Mouse (Mus musculus) midbrain, embryonic 11.5 days (tissue): Measurements from ENCODE around the gene Vti1a. TPM values are rescaled to one million over a fixed set of nuclear protein-coding genes. Genes with fewer than 3 reads are reported as not detected.

Experiments used
- ATAC-seq: fragments of 200-750 bp; cut with Nextera tagmentation; 2 replicates; pipeline ENCODE4 v1.8.0; 2017; ENCODE audit warnings: moderate TSS enrichment, moderate library complexity; ENCODE audit not compliant: low FRiP score
- DNase-seq: peaks from one replicate; pipeline ENCODE4 v3.0.0; 2015; ENCODE audit warnings: low spot score; ENCODE audit errors: missing footprints
- H3K27ac ChIP-seq: fragments of 300-500 bp; sonication (generic); 2 replicates; pipeline ENCODE4 v1.5.1; 2014; ENCODE audit warnings: low read depth, low read length
- H3K27me3 ChIP-seq: fragments of 300-500 bp; sonication (generic); 2 replicates; pipeline ENCODE4 v1.6.1; 2014; ENCODE audit warnings: mild to moderate bottlenecking, low read length, moderate library complexity, mixed read lengths; ENCODE audit not compliant: control insufficient read depth, insufficient read depth
- H3K36me3 ChIP-seq: fragments of 300-500 bp; sonication (generic); 2 replicates; pipeline ENCODE4 v1.6.1; 2014; ENCODE audit warnings: mild to moderate bottlenecking, low read length, moderate library complexity, mixed read lengths; ENCODE audit not compliant: control insufficient read depth, insufficient read depth
- H3K4me1 ChIP-seq: fragments of 300-500 bp; sonication (generic); 2 replicates; pipeline ENCODE4 v1.6.1; 2014; ENCODE audit warnings: low read length; ENCODE audit not compliant: control insufficient read depth, insufficient read depth
- H3K4me2 ChIP-seq: fragments of 300-500 bp; sonication (generic); 2 replicates; pipeline ENCODE4 v1.6.1; 2014; ENCODE audit warnings: mild to moderate bottlenecking, moderate library complexity
- H3K4me3 ChIP-seq: fragments of 300-500 bp; sonication (generic); 2 replicates; pipeline ENCODE4 v1.5.1; 2014; ENCODE audit warnings: low read depth, low read length
- H3K9ac ChIP-seq: fragments of 300-500 bp; sonication (generic); 2 replicates; pipeline ENCODE4 v1.6.1; 2014; ENCODE audit warnings: low read length
- H3K9me3 ChIP-seq: fragments of 300-500 bp; sonication (generic); 2 replicates; pipeline ENCODE4 v1.6.1; 2016; ENCODE audit warnings: low read length; ENCODE audit not compliant: control insufficient read depth
- WGBS: fragments of 180-500 bp; shearing (Covaris S2); extraction: QIAGEN DNeasy Blood & Tissue Kit; methylation state at CpG from one replicate; pipeline ENCODE4 v1.1.7; 2014; 5-methylcytosine and 5-hydroxymethylcytosine counted together
- polyA plus RNA-seq: library from polyadenylated mRNA; unstranded; fragments of >200 nt; fragmentation: Nextera tagmentation; extraction: Ambion mirVana; gene quantifications from 2 replicates; pipeline ENCODE4 v1.2.1, GENCODE M21; 2014

Gene Vti1a
- polyA plus RNA-seq, 1 experiment from 2014 or later: 27.1 TPM

- no peaks in the 10 kb centered on the region for H3K9me3 ChIP-seq
- peaks cover 2% of the 10 kb centered on the region; the same call in 1 of the 2 replicates for H3K4me1 ChIP-seq
- WGBS: 93% methylated on average over 6 of the region's 6 CpGs
- H3K9ac ChIP-seq: no peak overlapping the region
- ATAC-seq: no peak
- H3K27ac ChIP-seq: no peak overlapping the region
- DNase-seq: no peak
- no peaks in the 10 kb centered on the region for H3K36me3 ChIP-seq
- no peak overlapping the region for H3K4me3 ChIP-seq
- H3K4me2 ChIP-seq: no peak overlapping the region
- no peaks in the 10 kb centered on the region for H3K27me3 ChIP-seq
Observed at GRCm38 (mm10) chr19:55340521-55340920, 24.4 kb downstream of the Vti1a start.

GRCm38 (mm10) chr19:55341377-55341776, 25.3 kb downstream of the Vti1a start:
- Histone ChIP-seq H3K4me3 (no peak overlapping the region), H3K9me3 (no peaks in the 10 kb centered on the region), H3K4me1 (peaks cover 2% of the 10 kb centered on the region; the same call in 1 of the 2 replicates), H3K4me2 (no peak overlapping the region), H3K9ac (no peak overlapping the region), H3K27ac (no peak overlapping the region), H3K27me3 (no peaks in the 10 kb centered on the region), H3K36me3 (no peaks in the 10 kb centered on the region)
- DNase-seq (no peak), ATAC-seq (no peak)
- 76% methylated on average over 3 of the region's 3 CpGs for WGBS

GRCm38 (mm10) chr19:55342423-55342822, 26.3 kb downstream of the Vti1a start:
- no peak overlapping the region for H3K9ac ChIP-seq
- no peak overlapping the region for H3K27ac ChIP-seq
- H3K4me1 ChIP-seq: peaks cover 2% of the 10 kb centered on the region; the same call in 1 of the 2 replicates
- H3K9me3 ChIP-seq: no peaks in the 10 kb centered on the region
- no peak for ATAC-seq
- H3K4me3 ChIP-seq: no peak overlapping the region
- DNase-seq: peak; percentile 51
- H3K36me3 ChIP-seq: no peaks in the 10 kb centered on the region
- H3K4me2 ChIP-seq: no peak overlapping the region
- H3K27me3 ChIP-seq: no peaks in the 10 kb centered on the region
- 94% methylated on average over 7 of the region's 7 CpGs for WGBS

GRCm38 (mm10) chr19:55343274-55343673, 27.2 kb downstream of the Vti1a start:
- H3K4me3 ChIP-seq: no peak overlapping the region
- ATAC-seq (no peak), DNase-seq (peak; percentile 60)
- H3K9ac ChIP-seq: no peak overlapping the region
- H3K4me2 ChIP-seq: no peak overlapping the region
- H3K27ac ChIP-seq: no peak overlapping the region
- no peaks in the 10 kb centered on the region for H3K9me3 ChIP-seq
- H3K4me1 ChIP-seq: peaks cover 2% of the 10 kb centered on the region; the same call in 1 of the 2 replicates
- WGBS: 92% methylated on average over 9 of the region's 9 CpGs
- no peaks in the 10 kb centered on the region for H3K27me3 ChIP-seq
- H3K36me3 ChIP-seq: no peaks in the 10 kb centered on the region

GRCm38 (mm10) chr19:55348187-55348586, 32.1 kb downstream of the Vti1a start:
- WGBS: 89% methylated on average over 3 of the region's 3 CpGs
- no peak overlapping the region for H3K4me3 ChIP-seq
- H3K9me3 ChIP-seq: no peaks in the 10 kb centered on the region
- no peak overlapping the region for H3K9ac ChIP-seq
- no peaks in the 10 kb centered on the region for H3K27me3 ChIP-seq
- no peaks in the 10 kb centered on the region for H3K4me1 ChIP-seq
- H3K36me3 ChIP-seq: no peaks in the 10 kb centered on the region
- no peak overlapping the region for H3K4me2 ChIP-seq
- H3K27ac ChIP-seq: no peak overlapping the region
- ATAC-seq: no peak
- no peak for DNase-seq

- no peak overlapping the region for H3K27ac ChIP-seq
- H3K36me3 ChIP-seq: no peaks in the 10 kb centered on the region
- H3K27me3 ChIP-seq: no peaks in the 10 kb centered on the region
- WGBS: 79% methylated on average over 9 of the region's 9 CpGs
- no peak overlapping the region for H3K4me2 ChIP-seq
- no peak for ATAC-seq
- DNase-seq: peak; percentile 37
- H3K9ac ChIP-seq: no peak overlapping the region
- no peaks in the 10 kb centered on the region for H3K9me3 ChIP-seq
- H3K4me1 ChIP-seq: no peaks in the 10 kb centered on the region
- no peak overlapping the region for H3K4me3 ChIP-seq
Observed at GRCm38 (mm10) chr19:55350673-55351378, 34.7 kb downstream of the Vti1a start.

- ATAC-seq (no peak), DNase-seq (no peak)
- H3K4me1 ChIP-seq: no peaks in the 10 kb centered on the region
- 94% methylated on average over 9 of the region's 9 CpGs for WGBS
- H3K9ac ChIP-seq: no peak overlapping the region
- no peaks in the 10 kb centered on the region for H3K9me3 ChIP-seq
- H3K4me2 ChIP-seq: no peak overlapping the region
- no peak overlapping the region for H3K4me3 ChIP-seq
- no peak overlapping the region for H3K27ac ChIP-seq
- H3K36me3 ChIP-seq: no peaks in the 10 kb centered on the region
- no peaks in the 10 kb centered on the region for H3K27me3 ChIP-seq
Observed at GRCm38 (mm10) chr19:55362606-55363005, 46.5 kb downstream of the Vti1a start.

GRCm38 (mm10) chr19:55369691-55370090, 53.6 kb downstream of the Vti1a start:
- ATAC-seq: no peak
- Histone ChIP-seq H3K9ac (no peak overlapping the region), H3K9me3 (no peaks in the 10 kb centered on the region), H3K27me3 (no peaks in the 10 kb centered on the region), H3K36me3 (no peaks in the 10 kb centered on the region), H3K4me3 (no peak overlapping the region), H3K4me1 (no peaks in the 10 kb centered on the region), H3K27ac (no peak overlapping the region), H3K4me2 (no peak overlapping the region)
- 79% methylated on average over 3 of the region's 3 CpGs for WGBS
- DNase-seq: no peak

- H3K27ac ChIP-seq: no peak overlapping the region
- no peak overlapping the region for H3K4me2 ChIP-seq
- no peaks in the 10 kb centered on the region for H3K27me3 ChIP-seq
- H3K36me3 ChIP-seq: no peaks in the 10 kb centered on the region
- 75% methylated on average over 6 of the region's 6 CpGs for WGBS
- peaks cover 16% of the 10 kb centered on the region for H3K4me1 ChIP-seq
- H3K9me3 ChIP-seq: no peaks in the 10 kb centered on the region
- ATAC-seq: no peak
- no peak for DNase-seq
- H3K4me3 ChIP-seq: no peak overlapping the region
- no peak overlapping the region for H3K9ac ChIP-seq
Observed at GRCm38 (mm10) chr19:55376331-55376730, 60.2 kb downstream of the Vti1a start.
